Mouse (Mus musculus) thymus, postnatal 25 days (tissue): ENCODE data around the gene Scube3.

Experiments used
- DNase-seq: peaks from one replicate; pipeline ENCODE4 v3.0.0; 2022

The Scube3 gene

GRCm38 (mm10) chr17:28141771-28142699 lies at the start of gene Scube3:
Gene Scube3, plus strand, starts transcription at chr17:28142141.
- peak; percentile 37 for DNase-seq

GRCm38 (mm10) chr17:28092297-28092696 lies 49.6 kb upstream of the Scube3 start:
- no peak for DNase-seq

GRCm38 (mm10) chr17:28093837-28094236 lies 48.1 kb upstream of the Scube3 start:
- no peak for DNase-seq

- no peak for DNase-seq
Observed at GRCm38 (mm10) chr17:28096418-28096817, 45.5 kb upstream of the Scube3 start.

GRCm38 (mm10) chr17:28097308-28097707 lies 44.6 kb upstream of the Scube3 start:
- DNase-seq: no peak

GRCm38 (mm10) chr17:28099086-28099485 lies 42.9 kb upstream of the Scube3 start:
- no peak for DNase-seq

- no peak for DNase-seq
Observed at GRCm38 (mm10) chr17:28100669-28101068, 41.3 kb upstream of the Scube3 start.

GRCm38 (mm10) chr17:28101284-28101887 lies 40.6 kb upstream of the Scube3 start:
- no peak for DNase-seq

- DNase-seq: no peak
Observed at GRCm38 (mm10) chr17:28101902-28102319, 40.0 kb upstream of the Scube3 start.

GRCm38 (mm10) chr17:28104416-28104815 lies 37.5 kb upstream of the Scube3 start:
- no peak for DNase-seq

GRCm38 (mm10) chr17:28106352-28106751 lies 35.6 kb upstream of the Scube3 start:
- DNase-seq: peak; percentile 26

- no peak for DNase-seq
Observed at GRCm38 (mm10) chr17:28107275-28107674, 34.7 kb upstream of the Scube3 start.

GRCm38 (mm10) chr17:28112266-28112665 lies 29.7 kb upstream of the Scube3 start:
- DNase-seq: no peak

GRCm38 (mm10) chr17:28116335-28116734 lies 25.6 kb upstream of the Scube3 start:
- DNase-seq: no peak

- peak; percentile 24 for DNase-seq
Observed at GRCm38 (mm10) chr17:28117451-28118209, 24.3 kb upstream of the Scube3 start.

GRCm38 (mm10) chr17:28120460-28120859 lies 21.5 kb upstream of the Scube3 start:
- DNase-seq: no peak

GRCm38 (mm10) chr17:28122949-28123348 lies 19.0 kb upstream of the Scube3 start:
- no peak for DNase-seq

GRCm38 (mm10) chr17:28123627-28124026 lies 18.3 kb upstream of the Scube3 start:
- DNase-seq: no peak

GRCm38 (mm10) chr17:28124368-28124767 lies 17.6 kb upstream of the Scube3 start:
- no peak for DNase-seq

GRCm38 (mm10) chr17:28129796-28130195 lies 12.1 kb upstream of the Scube3 start:
- DNase-seq: no peak

GRCm38 (mm10) chr17:28130391-28131125 lies 11.4 kb upstream of the Scube3 start:
- DNase-seq: no peak

- DNase-seq: no peak
Observed at GRCm38 (mm10) chr17:28131156-28131555, 10.8 kb upstream of the Scube3 start.

- peak; percentile 64 for DNase-seq
Observed at GRCm38 (mm10) chr17:28133193-28133592, 8.7 kb upstream of the Scube3 start.
